Mouse (Mus musculus) gastrocnemius, adult 8-10 months (tissue): ENCODE results near the gene Zcchc3. TPM values are rescaled to one million over a fixed set of nuclear protein-coding genes. Genes with fewer than 3 reads are reported as not detected.
"Not testable (repeated sequence)": the region's sequence is repeated elsewhere in the genome, so short reads cannot be mapped to it uniquely, and the experiment has no call there.

Experiments
- DNase-seq, 2 experiments: peaks; one replicate each; pipeline ENCODE4 v3.0.0; 2022; ENCODE audit warnings: low spot score in 2 of 2
- total RNA-seq, 4 experiments: library from RNA; stranded (reverse); gene quantifications; 2 replicates each; pipeline ENCODE4 v1.2.4; 2022

Zcchc3 gene
- under 1 TPM; 0.46 to 0.88 (median 0.84) TPM for total RNA-seq

DNA sequence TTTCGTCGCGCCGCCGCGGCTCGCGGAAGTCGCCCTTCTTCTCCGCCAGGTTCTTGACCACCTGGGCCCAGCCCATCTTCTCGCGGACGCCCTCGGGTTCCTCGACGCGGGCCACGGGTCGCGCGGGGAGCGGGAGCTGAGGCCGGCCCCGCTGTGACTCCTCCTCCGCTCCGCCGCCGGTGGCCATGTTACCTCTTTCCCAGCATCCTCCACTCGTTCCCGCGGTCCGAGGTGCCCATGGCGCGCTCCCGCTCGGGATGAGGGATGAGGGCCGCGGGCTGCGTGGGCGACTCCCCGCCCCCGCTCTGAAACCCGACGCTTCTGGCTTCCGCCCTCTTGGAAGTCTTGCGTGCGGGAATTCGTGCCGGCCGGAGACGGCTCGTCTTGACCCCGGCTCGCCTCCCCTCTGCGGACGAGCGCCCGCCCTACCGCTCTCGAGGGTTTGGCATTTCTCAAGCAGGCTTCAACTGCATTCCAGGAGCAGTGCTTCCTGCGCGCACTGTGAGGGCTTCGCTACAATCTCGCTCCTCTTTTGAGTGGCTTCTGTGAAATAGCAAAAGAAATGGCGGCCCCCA, at the start of gene Zcchc3:
Zcchc3 (minus strand) TSS at position 437 of the 575 bp plus-strand sequence.
- peak; percentile 40 to 69 for DNase-seq

DNA sequence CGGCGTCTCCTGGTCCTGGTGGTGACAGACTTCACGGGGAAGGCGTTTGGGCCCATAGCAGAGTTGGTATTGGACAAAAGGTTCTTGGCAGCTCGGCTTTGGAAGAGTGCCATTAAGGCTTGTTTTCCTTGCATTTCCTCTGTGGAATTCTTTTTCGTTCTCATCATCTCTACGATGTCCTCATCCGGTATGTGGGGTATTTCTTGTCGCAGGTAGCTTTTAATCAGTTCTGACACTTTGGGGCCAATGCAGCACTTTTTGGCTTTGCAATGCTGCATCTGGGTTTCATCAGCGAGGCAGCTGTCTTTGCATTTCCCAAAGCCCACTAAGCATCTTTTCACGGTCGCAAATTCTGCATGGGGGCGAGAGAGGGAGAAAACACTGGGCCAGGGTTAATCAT, 44.4 kb upstream of the Zcchc3 start:
- DNase-seq, result no peak

DNA sequence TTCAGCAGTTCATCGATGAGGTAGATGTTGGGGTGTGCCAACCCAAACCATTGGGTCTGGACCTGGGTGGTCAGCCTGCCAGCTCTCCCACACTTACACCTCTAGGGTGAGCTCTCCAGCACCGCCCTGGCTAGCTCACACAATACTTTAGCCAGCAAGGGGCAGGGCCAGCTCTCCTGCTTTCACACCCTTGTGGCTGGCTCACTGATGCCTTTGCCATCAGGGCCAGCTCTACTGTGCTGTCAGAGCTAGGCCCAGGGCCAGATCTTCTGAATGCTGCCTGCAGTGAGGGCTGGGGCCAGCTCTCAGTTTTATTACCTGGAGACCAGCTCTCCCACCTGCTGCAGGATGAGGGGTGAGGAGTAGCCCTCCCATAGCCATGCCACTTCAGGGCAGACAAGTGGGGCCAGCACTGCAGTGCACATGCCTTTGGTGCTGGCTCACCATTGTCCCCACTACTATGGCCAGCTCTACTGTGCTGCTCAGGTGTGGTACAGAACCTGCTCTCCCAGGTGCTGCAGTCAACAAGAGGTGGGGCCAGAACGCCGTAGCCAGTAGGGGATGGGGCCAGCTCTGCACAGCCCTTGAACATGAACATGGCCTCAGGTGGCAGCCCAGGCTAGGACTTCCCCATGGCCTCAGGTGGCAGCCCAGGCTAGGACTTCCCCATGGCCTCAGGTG, 37.4 kb upstream of the Zcchc3 start:
- DNase-seq, result peak in 1 of 2 experiments; percentile 43

DNA sequence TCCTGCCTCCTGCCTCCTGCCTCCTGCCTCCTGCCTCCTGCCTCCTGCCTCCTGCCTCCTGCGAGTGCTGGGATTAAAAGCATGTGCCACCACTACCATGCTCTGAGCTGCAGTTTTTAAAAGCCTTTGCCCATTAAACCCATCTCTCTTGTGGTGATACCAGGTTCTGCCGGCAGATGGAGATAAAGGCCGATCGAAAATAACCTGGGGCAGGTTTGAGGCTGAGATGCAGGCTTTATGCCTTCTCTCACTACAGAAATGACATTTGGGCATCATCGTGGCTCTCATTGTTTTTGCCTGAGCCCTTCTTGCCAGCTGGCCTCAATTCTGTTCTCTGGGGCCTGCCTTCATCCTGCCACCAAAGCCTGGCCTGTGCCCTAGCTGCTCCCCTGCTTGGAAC, 35.4 kb upstream of the Zcchc3 start:
- peak in 1 of 2 experiments; percentile 13 for DNase-seq

DNA sequence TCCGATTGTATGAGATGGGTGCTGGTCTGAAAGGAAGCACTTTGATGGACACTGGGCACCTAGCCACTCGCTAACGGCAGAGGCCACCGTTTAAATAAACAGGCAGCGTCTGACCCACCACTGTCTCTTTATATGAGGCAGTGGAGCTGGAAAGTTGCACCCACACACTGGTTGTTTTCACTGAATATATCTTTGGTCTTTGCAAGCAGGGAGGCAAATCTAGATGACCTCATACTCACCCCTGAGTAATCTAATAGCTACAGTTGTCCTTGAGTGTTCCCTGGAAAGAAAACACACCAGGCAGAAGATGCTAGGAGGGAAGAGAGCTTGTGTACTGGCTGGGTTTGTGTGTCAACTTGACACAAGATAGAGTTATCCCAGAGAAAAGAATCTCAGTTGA, 32.6 kb upstream of the Zcchc3 start:
- no peak for DNase-seq

DNA sequence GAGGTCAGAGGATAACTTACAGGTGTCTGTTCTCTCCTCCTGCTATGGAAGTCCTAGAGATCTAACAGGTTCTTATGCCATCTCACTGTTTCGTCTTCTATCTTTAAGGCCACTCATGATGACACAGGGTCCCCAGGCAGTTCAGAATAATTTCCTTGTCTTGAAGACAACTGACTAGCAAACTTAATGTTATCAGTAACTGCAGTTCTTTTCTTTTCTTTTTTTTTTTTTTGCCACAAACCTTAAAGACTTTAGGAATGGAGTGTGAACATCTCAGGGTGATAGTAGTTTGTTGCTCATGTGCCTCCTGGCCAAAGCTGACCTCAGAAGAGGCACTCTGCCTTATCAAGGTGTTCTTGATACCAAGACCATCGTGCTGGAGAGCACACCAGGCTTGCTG, 31.8 kb upstream of the Zcchc3 start:
- no peak for DNase-seq

DNA sequence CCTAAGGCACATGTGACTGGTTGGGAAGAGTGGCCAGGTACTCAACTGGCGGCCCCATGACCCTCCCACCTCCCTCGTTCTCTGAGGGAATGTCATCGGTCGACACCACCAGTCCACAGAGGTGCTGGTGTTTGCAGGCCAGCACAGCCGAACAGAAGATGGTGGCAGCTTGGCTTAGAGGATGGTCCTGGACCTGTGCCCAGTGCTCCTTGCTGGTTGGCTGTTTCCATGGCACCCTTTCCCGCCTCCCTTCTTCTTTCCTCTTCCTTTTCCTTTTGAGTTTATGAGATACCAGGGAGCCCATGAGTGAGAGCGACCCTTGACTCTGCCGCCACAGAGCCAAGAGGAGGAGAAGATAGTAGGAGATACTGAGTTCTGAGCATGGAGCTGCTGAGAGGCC, 28.5 kb upstream of the Zcchc3 start:
- no peak for DNase-seq

DNA sequence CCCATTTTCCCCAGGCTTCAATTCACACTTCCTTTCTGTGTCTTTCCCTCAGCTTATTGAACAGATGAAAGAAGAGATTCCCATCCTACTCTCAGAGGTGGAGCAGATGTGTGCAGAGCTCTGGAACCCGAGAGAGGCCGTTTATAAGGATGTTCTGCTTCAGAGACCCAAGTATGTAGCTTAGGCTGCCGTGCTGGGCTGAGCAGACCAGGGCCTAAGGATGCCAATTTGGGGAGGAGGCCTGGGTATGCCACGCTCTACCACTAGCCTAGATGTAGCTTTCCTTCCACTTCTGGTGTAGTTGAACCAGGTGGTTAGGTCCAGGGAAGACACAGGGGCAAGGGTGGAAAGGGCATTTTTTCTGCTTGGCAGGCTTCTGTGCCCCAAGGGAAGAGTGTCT, 27.5 kb upstream of the Zcchc3 start:
- DNase-seq, result no peak

DNA sequence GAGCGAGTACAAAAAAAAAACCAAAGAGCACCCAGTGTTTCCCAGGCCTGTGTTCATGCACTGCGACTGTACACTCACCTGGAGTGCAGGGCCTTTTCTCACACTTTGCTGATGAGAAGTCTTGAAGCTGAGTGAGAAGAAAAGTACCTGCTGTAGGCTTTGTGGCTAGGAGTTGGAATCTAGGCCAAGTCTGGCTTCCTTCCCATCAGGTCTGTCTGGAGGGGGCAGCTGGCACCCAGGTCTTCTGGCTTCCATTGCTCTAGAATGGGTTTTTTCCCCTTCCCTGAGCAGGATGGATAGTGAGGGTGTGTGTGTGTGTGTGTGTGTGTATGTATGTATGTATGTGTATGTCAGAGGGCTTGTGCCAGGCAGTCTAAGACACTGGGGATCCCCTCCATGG, 25.0 kb upstream of the Zcchc3 start:
- DNase-seq, result no peak

DNA sequence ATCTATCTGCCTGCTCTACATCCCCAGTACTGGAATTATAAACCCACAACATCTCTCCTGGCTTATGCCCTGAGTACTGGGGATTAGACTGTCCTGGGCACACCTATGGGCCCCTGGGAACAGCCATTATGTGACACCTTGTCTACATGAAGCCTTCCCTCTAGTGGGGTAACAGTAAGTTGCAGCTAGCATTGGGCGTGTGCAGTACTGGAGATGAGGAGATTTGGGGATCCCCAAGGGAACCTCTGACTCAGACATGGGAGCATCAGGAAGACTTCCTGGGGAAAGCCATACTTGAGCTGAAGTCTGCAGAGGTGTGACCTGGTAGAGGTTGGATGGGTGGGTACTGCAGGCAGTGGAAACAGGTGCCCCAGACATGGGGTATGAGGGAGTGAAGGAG, 24.1 kb upstream of the Zcchc3 start:
- DNase-seq, result no peak

DNA sequence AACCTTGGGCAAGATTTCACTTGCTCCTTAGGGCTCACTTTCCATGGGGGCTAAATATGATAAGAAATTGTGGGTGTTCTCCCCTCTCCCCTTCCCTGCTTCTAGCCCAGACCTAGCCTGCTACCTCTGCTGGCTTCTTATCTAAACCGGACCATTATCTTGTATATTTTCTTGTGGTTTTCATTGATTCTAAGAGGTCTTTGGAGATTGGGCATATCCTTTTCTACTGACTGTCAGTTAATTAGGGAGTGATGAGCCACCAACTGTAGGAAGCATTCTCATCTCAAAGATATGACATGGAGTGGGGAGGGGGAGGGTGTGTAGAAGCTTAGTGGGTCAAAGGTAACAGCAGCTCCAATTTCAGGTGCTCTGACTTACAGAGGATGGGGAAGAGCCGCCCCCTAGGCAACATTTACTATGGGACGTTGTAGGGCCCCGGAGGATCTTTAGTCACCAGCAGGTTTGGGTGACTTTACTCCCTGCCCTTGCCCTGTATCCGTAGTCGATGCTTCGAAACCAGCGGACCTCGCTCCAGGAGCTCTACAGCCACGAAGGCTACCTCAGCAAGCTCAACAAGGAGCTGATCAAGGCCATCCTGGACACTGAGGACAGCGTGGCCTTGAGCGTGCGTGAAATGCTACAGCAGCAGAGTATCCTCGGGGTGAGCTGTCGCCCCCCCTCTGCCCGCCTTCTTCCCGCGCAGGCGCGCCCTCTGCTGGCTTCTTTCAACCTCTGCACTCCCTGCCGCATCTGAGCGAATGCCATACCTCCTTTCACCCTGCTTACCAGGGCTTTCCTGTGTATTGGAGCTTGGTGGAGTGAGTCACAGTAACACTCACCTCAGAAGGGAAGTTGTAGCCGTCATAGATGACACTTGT, 22.4 kb upstream of the Zcchc3 start:
- peak; percentile 41 to 45 for DNase-seq

DNA sequence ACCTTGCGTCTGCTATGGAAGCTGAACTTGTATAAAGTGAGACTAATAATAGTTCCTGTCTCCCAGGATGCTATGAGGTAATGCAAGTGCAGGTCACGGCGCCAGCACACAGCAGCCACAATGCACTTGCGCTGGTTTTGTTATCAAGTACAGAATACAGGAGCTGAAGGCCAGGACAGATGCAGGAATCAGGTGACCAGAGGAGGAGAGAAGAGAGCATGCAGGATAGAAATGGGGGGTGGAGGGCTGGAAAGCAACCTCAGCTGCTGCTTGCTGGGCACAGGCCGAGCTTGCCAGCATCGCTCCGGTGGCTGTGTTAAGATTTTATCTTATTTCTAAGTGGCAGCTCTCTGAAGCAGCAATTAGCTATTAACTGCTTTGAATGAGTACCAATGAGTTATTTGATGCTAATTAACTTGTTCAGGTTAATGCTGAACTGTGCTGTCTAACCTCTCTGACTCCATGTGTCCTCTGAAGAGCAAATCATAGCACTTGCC, 21.6 kb upstream of the Zcchc3 start:
- DNase-seq, result no peak

DNA sequence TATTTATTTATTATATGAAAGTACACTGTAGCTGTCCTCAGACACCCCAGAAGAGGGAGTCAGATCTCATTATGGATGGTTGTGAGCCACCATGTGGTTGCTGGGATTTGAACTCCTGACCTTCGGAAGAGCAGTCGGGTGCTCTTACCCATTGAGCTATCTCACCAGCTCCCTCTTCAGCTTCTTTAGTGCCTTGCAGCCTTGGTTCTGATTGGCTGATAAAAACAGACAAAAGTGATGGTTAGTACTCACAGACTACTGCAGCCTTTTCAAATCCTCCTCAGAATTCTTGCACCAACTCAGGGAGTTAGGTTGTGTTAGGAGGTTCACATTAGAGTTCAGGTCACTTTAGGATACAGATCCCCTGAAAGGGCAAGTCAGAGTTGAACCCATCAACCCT, 13.7 kb upstream of the Zcchc3 start:
- not testable (repeated sequence) for DNase-seq

DNA sequence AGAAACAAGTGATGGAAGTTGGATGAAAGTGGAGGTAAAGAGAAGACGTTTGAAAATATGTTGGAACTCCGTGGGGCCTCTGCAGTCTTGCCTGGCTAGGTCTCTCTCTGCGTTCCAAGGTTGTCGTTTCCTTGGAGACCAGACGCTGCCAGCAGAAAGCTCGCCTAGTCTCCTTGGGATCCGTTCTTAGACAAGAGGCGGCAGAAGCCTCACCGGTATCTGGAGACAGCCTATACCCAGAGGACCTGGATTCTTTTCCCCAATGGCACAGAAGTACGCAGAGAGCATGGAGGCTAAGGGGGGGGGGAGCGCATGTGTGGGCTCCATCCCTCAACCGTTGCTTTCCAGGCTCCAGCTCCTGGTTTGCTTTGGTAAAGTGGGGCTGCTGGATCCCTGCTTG, 12.7 kb upstream of the Zcchc3 start:
- no peak for DNase-seq

DNA sequence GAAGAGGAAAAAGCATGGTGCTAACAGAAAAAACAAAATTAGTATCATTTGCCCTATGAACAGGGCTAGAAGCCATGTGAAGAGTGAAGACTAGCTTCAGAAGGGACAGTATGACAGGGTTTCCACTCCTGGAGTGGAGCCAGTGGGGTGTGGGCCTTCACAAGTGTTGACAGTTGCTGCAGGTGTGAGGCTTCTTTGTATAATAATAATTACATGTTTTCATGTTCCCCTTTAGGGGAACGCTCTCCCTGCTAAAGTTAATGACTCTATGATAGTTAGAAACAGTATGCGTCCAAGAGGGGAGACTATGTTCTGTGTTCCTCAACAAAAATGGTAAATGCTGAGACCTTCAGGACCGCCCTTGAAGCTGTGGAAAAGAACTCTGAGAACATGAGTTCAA, 959 bp upstream of the Zcchc3 start:
- no peak for DNase-seq

DNA sequence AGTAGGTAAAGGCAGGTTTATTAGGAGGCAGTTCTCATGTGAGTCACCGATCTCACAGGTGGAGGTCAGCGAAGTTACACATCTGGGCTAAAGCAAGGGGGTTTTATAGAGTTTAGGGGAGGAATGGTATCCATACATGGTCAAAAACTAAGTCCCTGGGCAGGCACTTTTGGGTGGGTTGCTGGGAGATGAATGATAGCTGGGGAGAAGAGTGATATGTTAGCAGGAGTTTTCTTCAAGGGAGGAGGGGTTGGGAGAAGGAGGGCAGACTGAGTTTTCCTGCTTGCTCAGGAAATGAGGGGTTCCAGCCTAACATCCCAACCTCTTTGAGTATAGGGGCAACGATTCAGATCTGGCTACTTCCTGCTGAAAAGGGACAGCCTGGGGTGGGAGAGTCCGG, 460 bp upstream of the Zcchc3 start, which contains the start of gene 6820408C15Rik:
6820408C15Rik (plus strand) TSS at position 301 of the 400 bp plus-strand sequence.
- no peak for DNase-seq

DNA sequence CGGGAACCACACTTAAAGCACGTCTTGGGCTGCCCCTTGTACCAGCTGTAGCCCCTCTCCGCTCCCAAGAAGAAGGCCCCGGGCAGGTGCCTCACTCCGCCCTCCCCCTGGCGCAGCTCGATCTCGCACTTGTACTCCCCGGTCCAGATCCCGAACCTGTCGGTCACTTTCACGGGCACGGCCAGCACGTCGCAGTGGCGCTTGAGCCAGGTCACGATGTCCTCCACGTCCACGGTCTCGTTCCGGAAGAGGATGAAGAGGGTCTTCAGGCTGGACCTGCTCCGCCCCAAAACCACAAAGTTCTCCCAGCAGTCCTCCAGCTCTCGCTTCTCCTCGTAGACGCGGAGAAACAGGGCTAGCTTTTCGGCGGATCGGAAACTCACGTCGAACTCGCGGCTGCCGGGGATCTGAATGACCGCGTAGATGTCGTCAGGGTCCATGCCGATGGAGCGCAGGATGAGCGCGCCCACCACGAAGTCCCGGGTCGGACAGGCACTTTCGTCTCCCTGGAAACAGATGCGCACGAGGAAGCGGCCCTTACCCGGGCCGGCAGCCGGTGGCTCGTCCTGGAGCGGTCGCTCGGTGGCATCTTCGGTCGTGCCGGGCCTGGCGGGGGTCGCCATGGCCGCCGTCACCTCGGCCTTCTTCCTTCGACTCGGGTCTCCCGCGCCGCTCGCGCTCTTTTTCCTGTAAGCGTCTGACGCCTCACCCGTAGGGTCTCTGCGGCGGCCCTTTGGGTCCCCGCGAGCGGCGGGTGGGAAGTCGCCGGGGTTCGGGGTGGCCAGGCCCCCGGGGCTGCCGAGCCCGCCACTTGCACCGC, 852 bp downstream of the Zcchc3 start:
- DNase-seq, result no peak

DNA sequence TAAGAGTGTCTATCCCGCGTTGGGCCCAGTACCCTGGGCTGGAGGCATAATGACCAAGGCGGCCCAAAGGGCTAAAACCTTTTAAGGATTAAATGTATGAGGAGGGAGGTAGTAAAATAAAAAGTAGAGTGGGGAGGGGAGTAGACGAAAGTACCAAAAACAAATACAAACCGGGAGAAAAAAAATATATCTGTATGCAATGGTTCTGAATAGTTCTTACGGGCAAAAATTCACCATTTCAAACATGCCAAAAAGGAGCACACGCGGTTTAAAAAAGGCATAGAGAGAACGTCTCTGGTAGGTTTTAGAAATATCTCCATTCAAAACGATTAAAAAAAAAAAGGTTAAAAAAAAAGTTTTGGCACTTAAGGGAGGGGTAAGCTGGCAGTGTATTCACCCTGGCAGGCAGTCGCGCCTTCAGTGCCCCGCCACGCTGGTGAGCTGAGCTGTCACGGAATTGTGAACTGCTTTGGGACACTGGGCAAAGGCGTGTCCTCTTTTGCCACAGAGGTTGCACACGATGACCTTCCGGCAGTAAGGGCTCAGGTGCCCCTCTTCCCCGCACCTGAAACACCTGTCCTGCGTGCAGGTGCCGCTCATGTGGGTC, 1.6 kb downstream of the Zcchc3 start:
- no peak for DNase-seq

DNA sequence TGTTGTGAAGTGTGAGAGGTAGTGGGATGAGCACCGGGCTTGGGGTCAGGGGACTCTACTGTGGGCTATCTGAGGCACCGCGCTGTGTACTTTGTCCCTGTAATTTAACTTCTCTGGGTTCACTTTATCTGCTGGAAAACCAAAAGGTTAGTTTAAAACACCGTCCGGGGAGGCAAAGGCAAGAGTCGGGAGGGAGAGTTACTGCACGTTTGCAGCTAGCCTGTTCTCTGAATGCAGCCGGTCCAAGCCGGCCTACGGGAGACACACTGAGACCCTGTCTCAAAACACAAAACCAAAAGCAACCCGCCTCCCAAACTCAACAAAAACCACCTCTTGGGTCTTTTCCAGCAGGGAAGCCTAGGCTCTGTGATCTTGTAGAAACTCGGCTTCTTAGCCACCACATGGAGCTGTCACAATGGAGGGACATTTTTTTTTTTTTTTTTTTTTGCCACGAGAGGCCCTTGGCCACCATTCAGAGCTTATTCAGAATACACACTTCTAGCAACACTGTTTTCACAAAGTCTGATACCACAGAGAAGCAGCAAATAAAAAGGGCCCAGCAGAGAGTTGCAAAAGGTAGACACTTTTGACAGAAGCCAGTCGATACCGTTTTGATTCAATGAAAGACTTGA, 2.2 kb downstream of the Zcchc3 start:
- no peak for DNase-seq

DNA sequence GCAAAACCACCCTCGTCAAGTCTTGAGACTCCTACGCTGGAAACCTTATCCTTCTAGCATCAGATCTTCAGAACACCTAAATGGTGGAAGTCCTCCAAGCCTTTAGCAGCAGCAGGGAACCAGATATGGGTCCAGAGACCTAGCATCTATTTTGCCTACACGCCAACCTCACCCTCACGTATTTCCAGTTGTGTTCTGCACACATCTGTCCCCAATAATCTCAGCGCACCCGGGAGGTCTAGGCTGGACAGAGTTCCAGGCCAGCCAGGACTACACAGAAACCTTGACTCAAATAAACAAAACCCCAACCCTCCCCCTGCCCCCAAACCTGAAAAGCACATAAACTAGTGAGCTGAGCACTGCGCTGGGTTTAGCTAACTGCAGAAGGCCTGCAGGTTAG, 3.4 kb downstream of the Zcchc3 start:
- DNase-seq, result no peak
